Mouse (Mus musculus) right cerebral cortex, postnatal 10 days (tissue): ENCODE data around the gene Edem3.
"Not testable (repeated sequence)": the region's sequence is repeated elsewhere in the genome, so short reads cannot be mapped to it uniquely, and the experiment has no call there.

Experiments
- DNase-seq, 2 experiments: peaks; one replicate each; pipeline ENCODE4 v3.0.0; 2021; ENCODE audit warnings: low spot score in 2 of 2

The Edem3 gene

DNA sequence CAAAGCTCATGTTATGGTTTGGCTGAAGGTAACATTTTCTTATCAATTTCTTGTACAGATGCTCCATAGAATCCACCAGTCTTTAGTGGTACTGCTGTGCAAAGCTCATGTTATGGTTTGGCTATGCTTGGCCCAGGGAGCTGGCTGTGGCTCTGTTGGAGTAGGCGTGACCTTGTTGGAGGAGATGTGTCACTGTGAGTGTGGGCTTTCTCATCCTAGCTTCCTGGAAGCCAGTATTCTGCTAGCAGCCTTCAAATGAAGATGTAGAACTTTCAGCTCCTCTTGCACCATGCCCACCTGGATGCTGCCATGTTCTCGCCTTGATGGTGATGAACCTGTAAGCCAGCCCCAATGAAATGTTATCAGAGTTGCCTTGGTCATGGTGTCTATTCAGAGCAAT is 5.3 kb upstream of the Edem3 start:
- DNase-seq: not testable (repeated sequence)

DNA sequence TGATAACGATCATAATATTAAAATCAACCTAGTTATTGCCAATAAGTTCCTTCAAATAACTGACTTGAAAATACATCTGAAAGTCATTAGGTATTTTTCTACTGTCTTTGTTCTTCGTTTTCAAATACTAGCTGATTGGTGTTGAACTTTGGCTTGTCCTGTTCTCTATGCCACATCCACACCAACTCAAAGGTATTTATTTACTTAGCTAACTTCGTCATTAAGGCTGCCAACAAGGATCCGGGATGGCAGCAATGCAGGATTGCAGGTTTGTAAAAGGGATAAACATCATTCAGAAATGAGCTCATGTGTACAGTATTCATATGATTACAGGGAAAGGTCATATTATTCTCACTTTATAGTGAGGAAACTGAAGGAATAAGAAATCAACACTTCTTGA is 2.2 kb upstream of the Edem3 start:
- no peak for DNase-seq

DNA sequence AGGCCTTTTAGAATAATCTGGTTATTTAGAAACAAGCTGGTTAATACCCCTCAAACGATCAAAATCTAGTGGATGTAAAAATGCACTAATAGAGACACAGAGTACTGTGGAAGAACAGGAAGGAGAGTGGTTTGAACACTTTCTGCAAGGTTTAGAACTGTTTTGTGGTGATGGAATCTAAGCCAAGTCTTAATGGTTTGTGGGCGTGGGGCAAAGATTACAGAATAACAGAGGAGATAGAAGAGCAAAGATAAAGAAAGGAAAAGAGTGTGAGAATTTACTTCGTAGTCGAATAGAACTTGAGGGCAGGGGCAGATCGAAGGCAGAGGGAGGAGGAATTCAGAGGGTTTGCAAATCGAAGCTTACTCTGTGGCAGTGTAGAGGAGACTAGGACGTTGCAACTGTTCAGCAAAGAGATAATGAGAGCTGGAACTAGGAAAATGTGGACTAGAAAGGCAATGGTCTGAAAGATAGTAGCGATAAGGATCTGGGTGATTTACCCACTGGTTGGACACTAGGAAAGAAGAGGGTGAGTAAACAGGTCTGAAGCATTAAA is 1.7 kb upstream of the Edem3 start:
- no peak for DNase-seq

DNA sequence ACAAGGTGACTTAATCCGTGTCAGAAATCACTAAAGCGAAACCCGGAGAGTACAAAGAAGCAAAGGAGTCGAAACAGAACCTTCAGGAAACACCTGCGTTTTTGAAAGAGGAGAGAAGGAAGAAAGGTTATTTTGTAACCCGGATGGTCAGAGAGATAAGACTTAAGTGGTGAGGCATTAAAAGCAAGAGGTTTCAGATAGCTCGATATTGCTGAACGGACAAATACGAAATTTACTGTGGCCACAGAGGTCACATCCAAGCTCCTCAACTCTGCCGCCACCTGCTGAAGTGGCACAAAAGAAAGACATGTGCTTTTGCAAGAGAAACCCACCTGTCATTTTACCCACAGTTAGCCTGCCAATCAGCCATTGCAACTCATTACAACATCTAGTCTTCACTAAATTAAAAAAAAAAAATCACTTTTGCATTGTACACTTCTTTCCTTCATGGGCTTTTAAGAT is 1.1 kb upstream of the Edem3 start:
- DNase-seq: peak in 1 of 2 experiments; percentile 34

DNA sequence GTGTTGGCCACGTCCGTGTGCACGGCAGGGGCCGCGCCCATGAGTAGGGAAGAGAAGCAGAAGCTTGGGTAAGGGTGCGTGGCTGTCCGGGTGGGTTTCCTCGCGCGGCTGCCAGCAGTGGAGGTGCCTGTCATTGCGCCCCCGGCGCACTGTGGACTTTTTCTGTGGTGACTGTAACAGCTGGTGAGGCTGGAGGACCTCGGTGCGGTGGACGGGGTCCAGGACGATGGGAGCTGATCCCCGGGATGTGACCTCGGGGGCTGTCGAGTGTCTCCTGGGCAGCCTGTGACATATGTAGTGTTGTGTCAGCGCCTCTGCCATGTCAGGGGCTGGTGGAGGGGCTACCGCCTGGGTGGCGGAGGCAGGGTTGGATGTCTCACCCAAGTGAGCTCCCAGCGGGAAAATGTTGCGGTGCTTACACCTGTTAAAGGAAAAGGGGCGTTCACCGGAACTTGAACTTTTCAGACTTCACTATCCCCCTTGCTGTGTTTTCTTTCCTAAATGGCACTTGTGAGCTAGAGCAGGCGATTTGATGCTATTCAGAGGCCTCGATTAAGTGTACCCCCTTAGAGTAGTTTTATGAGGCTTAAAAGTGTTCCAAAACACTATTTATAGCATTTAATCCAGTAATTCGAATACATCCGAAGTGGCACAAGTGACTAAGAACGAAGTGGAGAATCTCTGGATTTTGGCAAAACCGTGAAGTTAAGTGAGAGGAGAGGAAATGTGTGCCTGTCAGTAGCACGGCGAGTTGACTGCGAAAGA is 671 bp downstream of the Edem3 start:
- peak in 1 of 2 experiments; percentile 72 for DNase-seq

DNA sequence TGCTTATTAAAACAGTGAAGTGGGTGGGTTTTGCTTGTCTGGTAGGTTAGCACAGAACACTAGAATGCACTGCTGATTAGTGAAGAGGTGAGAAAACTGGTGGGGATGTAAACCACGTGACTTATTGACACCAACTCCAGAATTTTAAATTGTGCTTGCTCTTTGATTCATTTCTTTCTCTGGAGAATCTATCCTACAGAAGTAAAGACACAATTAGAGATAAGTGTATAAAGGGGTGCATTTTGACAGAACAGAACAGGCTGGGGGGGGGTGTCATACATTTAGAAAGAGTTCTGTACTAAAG is 1.2 kb downstream of the Edem3 start:
- no peak for DNase-seq

DNA sequence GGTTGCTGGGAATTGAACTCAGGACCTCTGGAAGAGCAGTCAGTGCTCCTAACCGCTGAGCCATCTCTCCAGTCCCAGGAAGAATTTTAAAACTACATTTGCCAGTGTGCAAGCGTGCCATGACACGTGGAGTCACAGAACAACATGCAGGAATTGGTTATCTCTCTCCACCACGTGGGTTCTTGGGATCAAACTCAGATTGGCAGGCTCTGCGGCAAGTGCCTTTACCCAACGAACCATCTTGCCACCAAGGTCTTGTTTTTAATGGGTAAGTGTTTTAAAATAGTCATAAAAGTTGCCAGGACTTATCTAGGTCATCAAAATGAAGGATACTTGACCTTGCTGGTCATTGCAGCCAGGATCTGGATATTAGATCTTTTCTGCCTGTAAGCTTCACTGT is 3.1 kb downstream of the Edem3 start:
- DNase-seq: no peak

DNA sequence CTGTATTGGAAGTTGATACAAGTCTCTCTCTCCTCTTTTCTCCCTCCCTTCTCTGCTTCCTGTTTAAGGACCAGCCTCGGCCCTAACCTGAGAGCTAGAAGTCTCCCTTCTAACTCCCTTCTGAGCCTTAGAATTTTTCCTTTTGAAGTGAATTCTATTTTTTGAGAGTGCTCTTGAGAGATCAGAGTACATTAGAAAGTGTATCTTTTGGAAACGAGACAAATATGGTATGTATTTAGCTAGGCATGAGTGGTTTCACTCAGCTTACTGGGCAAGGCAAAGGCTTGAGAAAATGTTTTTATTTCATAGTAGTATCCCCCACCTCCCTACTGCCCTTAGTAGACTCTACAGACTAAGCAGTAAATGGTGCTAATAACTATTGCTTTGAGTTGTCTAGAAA is 3.8 kb downstream of the Edem3 start:
- DNase-seq: no peak

DNA sequence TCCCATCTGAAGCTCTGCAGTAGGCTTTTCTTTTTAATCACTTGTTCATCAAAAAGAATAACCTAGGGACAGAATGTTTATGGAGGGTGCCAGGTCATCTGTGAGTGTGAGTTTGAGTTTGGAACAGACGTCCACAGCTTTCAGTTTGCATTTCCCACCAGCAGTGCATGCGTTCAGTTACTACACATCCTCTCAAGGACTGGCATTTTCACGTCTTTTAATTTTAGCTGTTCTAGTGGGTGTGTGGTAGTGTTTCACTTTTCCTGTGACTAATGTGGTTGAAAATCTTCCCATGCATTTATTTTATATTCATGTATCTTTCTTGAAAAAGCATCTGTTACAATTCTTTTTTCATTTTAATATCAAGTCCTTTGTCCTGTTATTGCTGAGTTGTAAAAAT is 9.1 kb downstream of the Edem3 start:
- DNase-seq: no peak

DNA sequence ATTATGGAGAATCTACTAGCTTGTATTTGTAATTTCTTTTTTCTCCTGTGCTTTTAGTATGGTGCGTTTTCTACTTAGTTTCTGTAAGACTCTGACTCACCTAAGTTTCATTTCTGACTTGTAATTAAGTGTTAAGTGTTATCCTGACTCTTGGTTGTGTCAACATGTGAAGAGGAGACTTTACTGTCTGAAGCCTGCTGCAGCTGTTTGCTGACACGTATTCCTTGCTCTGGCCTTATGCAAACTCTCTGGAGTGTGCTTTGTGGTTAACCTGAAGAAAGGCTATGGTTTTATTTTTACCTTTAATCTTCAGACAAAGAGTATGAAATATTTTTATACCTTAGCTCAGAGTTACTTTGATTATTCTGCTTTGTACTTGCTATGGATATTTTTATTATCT is 11.0 kb downstream of the Edem3 start:
- no peak for DNase-seq

DNA sequence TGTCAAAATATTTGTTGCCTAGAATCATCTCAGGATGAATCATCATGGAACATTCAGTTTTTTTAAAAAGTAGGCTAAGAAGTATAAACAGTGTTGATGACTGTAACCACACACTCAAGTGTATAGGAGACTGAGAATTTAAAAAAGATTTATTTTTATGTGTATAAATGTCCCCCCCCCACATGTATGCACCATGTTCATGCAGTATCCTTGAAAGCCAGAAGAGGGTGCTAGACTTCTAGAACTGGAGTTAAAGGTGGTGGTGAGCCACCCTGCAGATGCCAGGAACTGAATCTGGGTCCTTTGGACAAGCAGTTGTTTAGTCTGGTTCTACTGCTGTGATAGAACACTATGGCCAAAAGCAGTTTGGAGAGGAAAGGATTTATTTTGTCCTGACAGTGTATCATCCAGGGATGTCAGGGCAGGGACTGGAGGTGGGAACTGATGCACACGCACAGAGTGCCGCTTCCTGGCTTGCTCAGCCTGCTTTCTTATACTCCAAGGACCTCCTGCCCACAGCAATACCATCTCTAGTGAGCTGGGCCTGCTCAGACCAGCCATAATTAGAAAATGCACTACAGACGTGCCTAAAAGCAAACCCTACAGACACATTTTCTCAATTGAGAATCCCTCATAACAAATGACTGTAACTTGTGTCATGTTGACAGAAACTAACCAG is 11.9 kb downstream of the Edem3 start:
- DNase-seq: no peak

DNA sequence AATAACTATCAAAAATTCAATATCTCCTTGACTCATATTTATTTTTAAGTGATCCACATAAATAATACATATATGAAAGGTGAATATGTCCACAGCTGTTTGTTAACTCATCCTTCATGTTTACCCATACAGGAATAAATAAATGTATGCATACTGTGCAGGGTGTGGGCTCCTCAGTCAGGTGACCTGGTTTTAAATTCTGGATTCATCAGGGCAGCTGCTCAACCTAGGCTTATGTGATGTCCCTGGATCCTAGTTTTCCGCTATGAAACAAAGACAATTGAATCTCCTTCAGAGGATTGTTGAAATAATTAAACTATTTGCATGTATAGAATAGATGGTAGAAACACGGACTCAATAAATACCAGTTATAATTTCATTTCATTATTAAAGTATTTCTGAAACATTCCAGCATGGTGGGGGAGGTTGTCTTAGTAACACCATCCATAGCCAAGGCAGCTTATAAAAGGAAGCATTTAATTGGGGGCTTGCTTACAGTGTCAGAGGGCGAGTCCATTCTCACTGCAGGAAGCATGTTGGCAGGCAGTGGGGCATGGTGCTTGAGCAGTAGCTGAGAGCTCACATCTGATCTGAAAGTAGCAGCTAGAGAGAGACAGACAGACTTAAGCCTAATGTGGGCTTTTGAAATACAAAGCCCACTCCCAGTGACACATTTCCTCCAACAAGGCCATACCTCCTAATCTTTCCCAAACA is 14.2 kb downstream of the Edem3 start:
- DNase-seq: no peak

DNA sequence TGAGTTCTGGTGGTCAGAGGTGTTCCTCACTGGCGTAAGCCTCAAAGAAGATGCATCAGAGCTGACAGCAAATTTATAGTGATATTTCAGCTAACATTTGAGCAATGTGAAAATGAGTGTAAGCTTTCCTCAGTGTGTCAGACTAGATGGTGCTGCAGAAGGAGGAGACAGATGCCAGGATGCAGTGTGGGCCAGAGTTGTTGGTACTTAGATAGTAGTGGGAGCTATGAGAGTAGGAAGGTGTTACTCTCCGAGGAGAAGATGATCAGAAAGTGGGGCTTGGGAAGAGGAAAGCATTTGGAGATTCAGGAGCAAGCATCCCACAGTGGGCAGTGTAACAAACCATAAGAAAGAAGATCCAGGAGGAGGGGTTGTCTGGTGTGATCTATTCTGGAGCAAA is 22.4 kb downstream of the Edem3 start:
- no peak for DNase-seq

DNA sequence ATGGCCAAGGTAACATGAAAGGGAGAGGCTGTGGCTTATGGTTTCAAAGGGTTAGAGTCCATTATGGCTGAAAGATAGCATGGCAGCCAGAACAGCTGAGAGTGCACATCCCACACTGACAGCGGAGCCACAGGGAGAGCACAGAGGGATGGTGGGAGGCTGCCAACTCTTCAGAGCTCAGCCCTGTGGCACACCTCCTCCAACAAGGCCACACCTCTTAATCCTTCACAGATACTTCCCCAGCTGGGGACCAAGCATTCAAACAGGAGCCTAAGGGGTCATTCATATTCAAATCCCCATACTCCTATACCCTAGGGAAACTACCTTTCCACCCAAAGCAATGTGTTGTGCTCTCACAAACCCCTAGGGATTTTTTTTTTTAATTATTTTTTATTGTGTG is 23.4 kb downstream of the Edem3 start:
- no peak for DNase-seq

DNA sequence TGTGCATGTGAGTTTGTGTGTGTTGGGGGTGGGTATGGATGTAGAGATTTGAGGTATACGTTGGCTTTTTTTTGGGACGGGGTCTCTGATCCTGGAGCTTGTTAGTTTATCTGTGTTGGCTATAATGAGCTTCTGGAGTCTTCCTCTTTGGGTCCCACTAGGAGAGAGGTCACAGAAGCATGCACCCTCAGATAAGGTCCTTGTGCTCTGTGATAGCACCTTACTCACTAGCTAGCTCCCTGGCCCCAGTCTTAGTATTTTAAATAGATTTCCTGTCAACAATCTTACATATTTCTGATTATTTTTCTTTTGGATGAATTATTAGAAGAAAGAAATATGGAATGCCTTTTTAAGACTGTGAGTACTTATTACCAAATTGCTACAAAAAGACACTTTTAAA is 24.1 kb downstream of the Edem3 start:
- no peak for DNase-seq

DNA sequence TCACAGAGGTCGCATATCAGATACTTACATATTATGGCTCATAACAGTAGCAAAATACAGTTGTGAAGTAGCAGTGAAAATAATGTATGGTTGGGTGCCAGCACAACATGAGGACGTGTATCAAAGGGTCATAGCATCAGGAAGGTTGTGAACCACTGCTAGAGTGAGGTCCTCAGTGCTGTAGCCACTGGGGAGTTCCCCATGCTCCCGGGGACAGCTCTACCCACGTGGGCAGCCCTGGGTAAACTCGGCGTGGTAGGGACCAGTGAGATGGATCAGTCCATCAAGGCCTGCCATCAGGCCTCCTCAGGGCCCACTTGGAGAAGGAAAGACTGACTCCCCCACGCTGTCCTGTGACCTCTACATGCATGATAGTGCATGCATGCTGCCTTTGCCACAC is 26.3 kb downstream of the Edem3 start:
- no peak for DNase-seq

DNA sequence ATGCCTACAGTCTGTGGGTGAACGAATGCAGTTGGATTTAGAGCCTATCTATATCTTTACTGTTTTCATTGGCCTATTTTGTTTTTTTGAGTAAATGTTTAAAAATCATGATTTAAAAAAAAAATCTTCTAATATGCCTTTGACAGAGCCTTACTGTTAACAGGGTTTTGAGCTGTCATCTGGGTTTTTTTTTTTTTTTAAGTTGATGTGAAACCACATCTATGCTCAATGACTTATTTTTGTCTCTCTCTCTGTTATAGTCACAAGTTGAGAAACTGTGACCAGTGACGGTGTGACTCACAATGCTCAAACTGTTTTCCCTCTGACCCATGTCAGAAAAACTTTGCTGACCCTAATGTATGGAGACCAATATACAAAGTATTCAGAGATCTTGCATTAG is 28.2 kb downstream of the Edem3 start:
- DNase-seq: no peak

DNA sequence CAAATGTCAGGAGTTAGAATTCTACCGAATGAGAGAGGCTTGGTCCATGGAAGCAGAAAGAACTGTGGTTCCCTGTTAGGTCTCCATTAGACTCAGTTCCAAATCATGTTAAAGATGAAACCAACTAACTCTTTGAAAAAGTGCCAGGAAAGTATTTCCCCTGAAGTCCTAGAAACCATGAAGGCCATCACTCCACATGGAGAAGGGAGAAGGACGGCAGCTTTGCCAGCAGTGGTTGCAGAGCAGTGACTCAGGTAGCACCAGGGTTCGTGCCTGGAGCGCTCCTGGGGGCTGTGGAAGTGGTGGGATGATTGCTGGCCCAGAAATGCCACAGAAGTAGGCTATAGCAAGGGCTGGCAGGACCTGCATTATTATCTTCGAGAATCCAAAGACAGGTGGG is 31.2 kb downstream of the Edem3 start:
- no peak for DNase-seq

DNA sequence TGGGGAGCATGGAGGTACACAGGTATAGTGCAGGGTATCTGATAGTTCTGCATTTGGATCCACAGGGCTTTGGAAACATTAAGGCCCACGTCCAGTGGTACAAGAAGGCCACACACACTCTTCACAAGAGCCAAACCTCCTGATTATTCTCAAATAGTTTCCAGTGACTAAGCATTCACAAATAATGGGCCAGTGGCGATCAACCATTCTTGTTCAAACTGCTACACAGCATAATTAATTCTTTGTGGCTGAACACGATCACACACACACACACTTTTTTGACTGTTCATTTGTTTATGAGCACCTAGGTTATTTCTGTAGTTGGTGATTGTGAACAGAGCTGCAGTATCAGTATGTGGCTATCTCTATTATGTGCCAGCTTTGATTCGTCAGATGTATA is 34.0 kb downstream of the Edem3 start:
- no peak for DNase-seq

DNA sequence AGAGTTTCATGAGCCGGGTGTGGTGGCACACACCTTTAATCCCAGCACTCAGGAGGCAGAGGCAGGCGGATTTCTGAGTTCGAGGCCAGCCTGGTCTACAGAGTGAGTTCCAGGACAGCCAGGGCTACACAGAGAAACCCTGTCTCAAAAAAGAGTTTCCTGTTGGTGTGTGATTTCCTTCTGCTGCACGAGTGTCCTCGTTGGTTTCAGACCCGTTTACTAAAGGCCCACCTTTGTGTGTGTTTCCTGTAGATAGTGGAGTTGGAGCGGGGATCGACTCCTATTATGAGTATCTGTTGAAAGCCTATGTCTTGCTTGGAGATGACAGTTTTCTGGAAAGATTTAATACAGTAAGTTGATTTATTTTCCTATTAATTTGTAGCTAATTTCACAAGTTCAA is 36.9 kb downstream of the Edem3 start:
- not testable (repeated sequence) for DNase-seq

DNA sequence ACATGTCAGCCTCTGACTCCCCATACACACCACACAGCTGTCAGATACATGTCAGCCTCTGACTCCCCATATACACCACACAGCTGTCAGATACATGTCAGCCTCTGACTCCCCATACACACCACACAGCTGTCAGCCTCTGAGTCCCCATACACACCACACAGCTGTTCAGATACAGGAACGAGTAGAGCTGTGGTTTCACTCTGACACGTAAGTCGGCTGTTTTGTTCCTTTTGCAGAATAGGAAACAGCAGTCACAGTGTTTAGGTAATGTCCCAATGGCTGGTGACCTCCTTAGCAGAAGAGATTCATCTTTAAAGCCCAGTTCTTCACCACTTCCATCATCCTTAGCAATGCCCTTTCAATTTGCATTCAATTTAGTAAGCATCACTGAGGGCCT is 47.6 kb downstream of the Edem3 start:
- DNase-seq: not testable (repeated sequence)

DNA sequence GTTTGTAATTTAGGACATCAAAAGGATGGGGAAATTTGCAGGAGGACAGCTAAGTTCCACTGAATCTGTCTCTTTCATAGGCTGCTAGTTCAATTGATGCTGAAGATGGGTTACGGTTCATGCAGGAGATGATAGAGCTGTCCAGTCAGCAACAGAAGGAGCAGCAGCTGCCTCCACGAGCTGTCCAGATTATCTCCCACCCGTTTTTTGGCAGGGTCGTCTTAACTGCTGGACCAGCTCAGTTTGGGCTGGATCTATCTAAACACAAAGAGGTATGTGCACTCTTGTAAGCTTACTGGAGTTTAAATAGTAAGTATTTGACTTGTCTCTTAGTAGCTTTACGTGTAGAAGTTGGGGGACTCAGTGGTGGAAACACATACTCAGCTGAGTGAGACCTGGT is 52.1 kb downstream of the Edem3 start:
- no peak for DNase-seq
